Mouse (Mus musculus) limb, embryonic 13.5 days (tissue): ENCODE results near the gene Fam163a. TPM values are rescaled to one million over a fixed set of nuclear protein-coding genes. Genes with fewer than 3 reads are reported as not detected.
A peak's percentile ranks its signal among the peaks of the same experiment; 100 is the strongest.

ENCODE experiments used
- ATAC-seq: fragments of 200-750 bp; cut with Nextera tagmentation; 2 replicates; pipeline ENCODE4 v1.8.0; 2017; ENCODE audit warnings: low read depth, moderate number of reproducible peaks, moderate TSS enrichment; ENCODE audit not compliant: low FRiP score
- H3K27ac ChIP-seq: fragments of 300-500 bp; sonication (generic); 2 replicates; pipeline ENCODE4 v1.5.1; 2015; ENCODE audit warnings: inconsistent platforms, mild to moderate bottlenecking, moderate library complexity
- H3K27me3 ChIP-seq: fragments of 300-500 bp; sonication (generic); 2 replicates; pipeline ENCODE4 v1.6.1; 2015; ENCODE audit warnings: mild to moderate bottlenecking, inconsistent platforms
- H3K36me3 ChIP-seq: fragments of 300-500 bp; sonication (generic); 2 replicates; pipeline ENCODE4 v1.6.1; 2015; ENCODE audit warnings: inconsistent platforms, mild to moderate bottlenecking, moderate library complexity
- H3K4me1 ChIP-seq: fragments of 300-500 bp; sonication (generic); 2 replicates; pipeline ENCODE4 v1.6.1; 2015; ENCODE audit warnings: inconsistent platforms
- H3K4me2 ChIP-seq: fragments of 300-500 bp; sonication (generic); replicated peaks from 2 replicates; pipeline ENCODE4 v1.6.1; 2015; ENCODE audit warnings: inconsistent platforms, mild to moderate bottlenecking, moderate library complexity
- H3K4me3 ChIP-seq: fragments of 300-500 bp; sonication (generic); 2 replicates; pipeline ENCODE4 v1.5.1; 2015; ENCODE audit warnings: moderate library complexity, mild to moderate bottlenecking, inconsistent platforms
- H3K9ac ChIP-seq: fragments of 300-500 bp; sonication (generic); 2 replicates; pipeline ENCODE4 v1.6.1; 2015; ENCODE audit warnings: mild to moderate bottlenecking, inconsistent platforms
- H3K9me3 ChIP-seq: fragments of 300-500 bp; sonication (generic); 2 replicates; pipeline ENCODE4 v1.6.1; 2016; ENCODE audit warnings: inconsistent platforms
- WGBS: fragments of 180-500 bp; shearing (Covaris S2); methylation state at CpG from one replicate; pipeline ENCODE4 v1.1.7; 2015; 5-methylcytosine and 5-hydroxymethylcytosine counted together
- polyA plus RNA-seq: library from polyadenylated mRNA; unstranded; fragments of >200 nt; fragmentation: Nextera tagmentation; extraction: Ambion mirVana; gene quantifications from 2 replicates; pipeline ENCODE4 v1.2.1, GENCODE M21; 2015

The Fam163a gene
- polyA plus RNA-seq, 1 experiment from 2014 or later = 2.6 TPM

DNA sequence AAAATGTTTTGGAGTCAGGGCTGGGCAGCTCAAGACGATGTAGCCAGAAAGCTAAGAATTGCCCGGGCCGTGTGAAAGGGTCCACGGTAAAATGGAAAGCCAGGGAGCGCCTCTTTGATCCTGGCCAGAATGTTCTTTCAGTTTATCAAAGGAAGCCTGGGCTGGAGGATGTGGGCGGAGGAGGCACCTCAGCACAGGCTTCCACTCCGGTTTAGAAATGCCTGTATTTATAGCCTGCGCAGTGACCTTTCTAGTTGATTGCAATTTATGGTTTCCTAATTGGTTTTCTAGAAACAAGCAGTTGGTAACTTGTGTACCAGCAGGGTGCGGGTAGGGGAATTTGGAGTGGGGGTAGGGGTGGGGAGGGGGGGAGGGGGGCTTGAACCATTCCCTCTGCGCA lies 96.4 kb downstream of the Fam163a start:
- Histone ChIP-seq H3K36me3 (no peaks in the 10 kb centered on the region), H3K27ac (no peak overlapping the region), H3K27me3 (peaks cover 6% of the 10 kb centered on the region; the same call in 1 of the 2 replicates), H3K4me2 (0 out of 2 replicates have a peak overlapping the region, but pooled peaks have one; percentile 11), H3K4me3 (no peak overlapping the region), H3K9ac (no peak overlapping the region), H3K4me1 (peaks cover 6% of the 10 kb centered on the region; the same call in 1 of the 2 replicates), H3K9me3 (no peaks in the 10 kb centered on the region)
- 6% methylated on average over 10 of the region's 10 CpGs for WGBS
- no peak for ATAC-seq

DNA sequence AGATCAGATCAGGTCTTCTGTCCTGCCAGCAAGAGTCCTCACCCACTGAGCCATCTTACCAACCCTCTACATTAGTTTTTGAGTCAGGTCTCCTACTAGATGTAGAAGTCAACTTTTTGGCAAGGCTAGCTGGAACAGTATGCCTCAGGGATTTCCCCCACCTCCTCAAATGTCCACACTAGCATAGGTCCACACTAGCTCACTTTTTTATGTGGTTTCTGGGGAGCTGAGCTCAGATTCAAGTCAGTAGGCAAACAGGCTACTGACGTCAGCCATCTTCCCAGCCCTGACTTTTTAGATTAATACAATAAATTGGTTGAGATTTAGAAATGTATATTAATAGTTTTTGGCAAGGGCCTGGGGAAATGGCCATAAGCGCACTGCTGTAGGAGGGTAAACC lies 97.4 kb downstream of the Fam163a start:
- ATAC-seq = no peak
- Histone ChIP-seq H3K9me3 (no peaks in the 10 kb centered on the region), H3K36me3 (no peaks in the 10 kb centered on the region), H3K4me1 (peaks cover 6% of the 10 kb centered on the region; the same call in 1 of the 2 replicates), H3K27ac (no peak overlapping the region), H3K4me3 (no peak overlapping the region), H3K4me2 (no peak overlapping the region), H3K27me3 (peaks cover 6% of the 10 kb centered on the region; the same call in 1 of the 2 replicates), H3K9ac (no peak overlapping the region)
- WGBS = 92% methylated on average over 2 of the region's 2 CpGs

DNA sequence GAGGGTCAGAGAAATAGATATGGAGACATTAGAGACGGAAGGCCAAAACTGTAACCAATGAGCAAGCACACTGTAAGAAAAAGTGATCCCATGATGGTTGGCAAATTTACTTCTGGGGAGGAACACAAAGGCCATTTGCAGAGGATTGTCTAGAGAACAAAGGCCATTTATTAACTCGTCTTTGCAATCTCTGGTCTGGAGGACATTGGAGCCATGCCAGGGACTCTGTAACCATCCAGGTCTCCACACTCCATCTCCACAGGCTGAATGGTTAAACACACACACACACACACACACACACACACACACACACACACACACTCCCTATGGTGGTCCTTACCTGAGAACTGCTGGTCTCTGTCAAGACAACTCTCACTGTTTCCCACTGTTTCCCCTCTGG lies 99.4 kb downstream of the Fam163a start:
- H3K4me2 ChIP-seq = no peak overlapping the region
- ATAC-seq = no peak
- H3K36me3 ChIP-seq = no peaks in the 10 kb centered on the region
- no peaks in the 10 kb centered on the region for H3K27me3 ChIP-seq
- H3K9me3 ChIP-seq = 0 out of 2 replicates have a peak, but pooled peaks cover 5% of the 10 kb centered on the region
- no peak overlapping the region for H3K4me3 ChIP-seq
- H3K9ac ChIP-seq = no peak overlapping the region
- H3K27ac ChIP-seq = no peak overlapping the region
- 84% methylated on average over 2 of the region's 2 CpGs for WGBS
- peaks cover 6% of the 10 kb centered on the region; the same call in 1 of the 2 replicates for H3K4me1 ChIP-seq

DNA sequence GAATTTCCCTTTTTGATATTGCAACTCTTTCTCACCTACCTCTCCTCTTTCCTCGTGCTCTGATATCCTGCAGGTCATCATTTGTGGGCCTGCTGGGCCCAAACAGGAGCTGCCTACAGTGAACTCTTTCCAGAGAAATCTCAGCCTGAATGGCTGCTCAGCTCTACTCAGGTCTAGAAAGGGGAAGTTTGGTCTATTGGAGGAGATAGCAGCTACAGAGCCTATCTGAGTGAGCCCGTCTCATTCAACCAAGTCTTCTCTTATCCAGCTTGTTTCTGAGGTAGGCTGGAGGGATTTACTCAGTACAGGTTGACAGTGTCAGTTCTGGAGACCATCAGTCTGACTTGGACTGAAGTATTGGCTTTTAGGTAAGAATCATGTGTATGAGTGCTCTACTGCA lies 101.1 kb downstream of the Fam163a start:
- Histone ChIP-seq H3K4me2 (no peak overlapping the region), H3K9ac (no peak overlapping the region), H3K27me3 (no peaks in the 10 kb centered on the region), H3K4me3 (no peak overlapping the region), H3K27ac (no peak overlapping the region), H3K36me3 (no peaks in the 10 kb centered on the region), H3K9me3 (peaks cover 11% of the 10 kb centered on the region; the same call in 1 of the 2 replicates), H3K4me1 (peaks cover 5% of the 10 kb centered on the region; the same call in 1 of the 2 replicates)
- WGBS = 86% methylated on average over 2 of the region's 2 CpGs
- no peak for ATAC-seq

- Histone ChIP-seq H3K9me3 (no peaks in the 10 kb centered on the region), H3K27ac (no peak overlapping the region), H3K4me1 (peaks cover 9% of the 10 kb centered on the region; the same call in 1 of the 2 replicates), H3K4me3 (no peak overlapping the region), H3K4me2 (no peak overlapping the region), H3K36me3 (no peaks in the 10 kb centered on the region), H3K27me3 (0 out of 2 replicates have a peak, but pooled peaks cover 3% of the 10 kb centered on the region), H3K9ac (no peak overlapping the region)
- ATAC-seq = no peak
- WGBS = 86% methylated on average over 4 of the region's 4 CpGs
Observed at GRCm38 (mm10) chr1:156091811-156092210, 113.0 kb downstream of the Fam163a start.

GRCm38 (mm10) chr1:156090042-156090441 lies 114.8 kb downstream of the Fam163a start:
- Histone ChIP-seq H3K36me3 (no peaks in the 10 kb centered on the region), H3K4me2 (no peak overlapping the region), H3K27ac (no peak overlapping the region), H3K9ac (no peak overlapping the region), H3K4me1 (peaks cover 9% of the 10 kb centered on the region; the same call in 1 of the 2 replicates), H3K9me3 (no peaks in the 10 kb centered on the region), H3K4me3 (no peak overlapping the region), H3K27me3 (0 out of 2 replicates have a peak, but pooled peaks cover 3% of the 10 kb centered on the region)
- ATAC-seq = no peak
- WGBS = 33% methylated on average over 4 of the region's 4 CpGs

DNA sequence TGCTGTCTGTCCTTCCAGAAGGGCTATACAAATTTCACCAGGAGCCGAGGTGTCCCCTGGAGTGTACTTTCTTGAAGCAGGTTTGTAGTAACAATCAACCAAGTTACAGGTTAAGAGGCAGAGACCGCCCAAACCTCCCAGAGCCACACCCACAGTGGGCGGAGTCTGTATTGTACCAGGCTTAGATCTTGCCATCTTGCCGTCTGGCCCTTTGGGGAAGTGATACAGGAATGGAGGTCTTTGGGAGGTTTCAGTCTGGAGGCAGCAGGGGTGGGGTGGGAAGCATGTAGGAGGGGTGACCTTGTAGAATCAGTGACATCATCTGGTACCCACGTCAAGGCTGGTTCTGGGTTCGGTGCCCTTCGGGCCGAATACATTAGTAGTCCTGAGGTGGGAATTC lies 115.3 kb downstream of the Fam163a start:
- H3K9ac ChIP-seq = no peak overlapping the region
- no peak overlapping the region for H3K4me2 ChIP-seq
- ATAC-seq = no peak
- WGBS = 67% methylated on average over 8 of the region's 8 CpGs
- H3K4me3 ChIP-seq = no peak overlapping the region
- 0 out of 2 replicates have a peak, but pooled peaks cover 3% of the 10 kb centered on the region for H3K27me3 ChIP-seq
- peaks cover 9% of the 10 kb centered on the region; the same call in 1 of the 2 replicates for H3K4me1 ChIP-seq
- no peaks in the 10 kb centered on the region for H3K36me3 ChIP-seq
- no peaks in the 10 kb centered on the region for H3K9me3 ChIP-seq
- H3K27ac ChIP-seq = no peak overlapping the region

GRCm38 (mm10) chr1:156087586-156087985 lies 117.2 kb downstream of the Fam163a start:
- no peak overlapping the region for H3K4me3 ChIP-seq
- 0 out of 2 replicates have a peak, but pooled peaks cover 3% of the 10 kb centered on the region for H3K27me3 ChIP-seq
- peaks cover 9% of the 10 kb centered on the region; the same call in 1 of the 2 replicates for H3K4me1 ChIP-seq
- H3K36me3 ChIP-seq = no peaks in the 10 kb centered on the region
- H3K9ac ChIP-seq = no peak overlapping the region
- 49% methylated on average over 5 of the region's 5 CpGs for WGBS
- no peak overlapping the region for H3K27ac ChIP-seq
- no peak for ATAC-seq
- H3K4me2 ChIP-seq = no peak overlapping the region
- H3K9me3 ChIP-seq = no peaks in the 10 kb centered on the region

- H3K9ac ChIP-seq = no peak overlapping the region
- H3K9me3 ChIP-seq = no peaks in the 10 kb centered on the region
- H3K4me1 ChIP-seq = peaks cover 9% of the 10 kb centered on the region; the same call in 1 of the 2 replicates
- H3K27ac ChIP-seq = no peak overlapping the region
- no peak for ATAC-seq
- H3K4me3 ChIP-seq = no peak overlapping the region
- H3K27me3 ChIP-seq = 0 out of 2 replicates have a peak, but pooled peaks cover 3% of the 10 kb centered on the region
- 59% methylated on average over 5 of the region's 5 CpGs for WGBS
- no peaks in the 10 kb centered on the region for H3K36me3 ChIP-seq
- H3K4me2 ChIP-seq = no peak overlapping the region
Observed at GRCm38 (mm10) chr1:156085770-156086169, 119.1 kb downstream of the Fam163a start.

GRCm38 (mm10) chr1:156084603-156085002 lies 120.2 kb downstream of the Fam163a start:
- H3K36me3 ChIP-seq = no peaks in the 10 kb centered on the region
- 0 out of 2 replicates have a peak, but pooled peaks cover 3% of the 10 kb centered on the region for H3K27me3 ChIP-seq
- H3K4me1 ChIP-seq = 0 out of 2 replicates have a peak, but pooled peaks cover under 1% of the 10 kb centered on the region
- no peak overlapping the region for H3K27ac ChIP-seq
- 74% methylated on average over 3 of the region's 3 CpGs for WGBS
- ATAC-seq = no peak
- no peaks in the 10 kb centered on the region for H3K9me3 ChIP-seq
- H3K9ac ChIP-seq = no peak overlapping the region
- H3K4me3 ChIP-seq = no peak overlapping the region
- H3K4me2 ChIP-seq = no peak overlapping the region

GRCm38 (mm10) chr1:156077655-156078054 lies 127.2 kb downstream of the Fam163a start:
- Histone ChIP-seq H3K27me3 (no peaks in the 10 kb centered on the region), H3K4me3 (no peak overlapping the region), H3K9ac (no peak overlapping the region), H3K36me3 (no peaks in the 10 kb centered on the region), H3K27ac (no peak overlapping the region), H3K4me1 (no peaks in the 10 kb centered on the region), H3K4me2 (no peak overlapping the region), H3K9me3 (no peaks in the 10 kb centered on the region)
- 58% methylated on average over 3 of the region's 3 CpGs for WGBS
- ATAC-seq = no peak

GRCm38 (mm10) chr1:156076474-156076873 lies 128.4 kb downstream of the Fam163a start:
- Histone ChIP-seq H3K27ac (no peak overlapping the region), H3K27me3 (no peaks in the 10 kb centered on the region), H3K4me1 (no peaks in the 10 kb centered on the region), H3K9ac (no peak overlapping the region), H3K4me2 (no peak overlapping the region), H3K4me3 (no peak overlapping the region), H3K36me3 (no peaks in the 10 kb centered on the region), H3K9me3 (no peaks in the 10 kb centered on the region)
- ATAC-seq = no peak
- 55% methylated on average over 4 of the region's 4 CpGs for WGBS

DNA sequence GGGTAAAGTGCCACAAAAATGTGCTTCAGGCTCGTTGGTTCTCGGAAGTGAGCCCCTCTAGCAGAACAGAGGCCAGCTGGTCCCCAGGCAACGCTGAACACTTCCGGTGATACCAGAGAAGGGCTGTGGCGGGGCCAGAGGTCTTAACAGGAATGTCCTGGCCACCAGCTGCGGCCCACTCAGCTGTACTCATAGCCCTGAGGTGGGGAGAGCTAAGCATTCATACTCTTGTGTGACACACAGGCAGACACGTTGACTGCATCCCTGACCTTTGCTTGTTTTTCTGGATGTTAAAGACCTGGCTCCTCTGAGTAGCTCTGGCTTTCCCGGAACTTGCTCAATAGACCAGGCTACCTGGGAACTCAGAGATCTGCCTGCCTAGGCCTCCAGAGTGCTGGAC lies 130.3 kb downstream of the Fam163a start:
- no peaks in the 10 kb centered on the region for H3K27me3 ChIP-seq
- H3K9me3 ChIP-seq = no peaks in the 10 kb centered on the region
- H3K9ac ChIP-seq = no peak overlapping the region
- ATAC-seq = peak; percentile 48; the same call in 1 of the 2 replicates
- no peaks in the 10 kb centered on the region for H3K36me3 ChIP-seq
- H3K4me2 ChIP-seq = no peak overlapping the region
- H3K27ac ChIP-seq = no peak overlapping the region; the same call in 1 of the 2 replicates
- H3K4me3 ChIP-seq = no peak overlapping the region
- 46% methylated on average over 8 of the region's 8 CpGs for WGBS
- no peaks in the 10 kb centered on the region for H3K4me1 ChIP-seq
